Mouse (Mus musculus) intestine, embryonic 14.5 days (tissue): ENCODE measurements at regions not wholly inside any gene's neighbourhood (a gene's known extent, or its start where the extent isn't known, plus 50 kb on each side); places are given as distances from the start of the nearest gene placed in this dataset.

Experiments
- ATAC-seq: fragments of 200-750 bp; cut with Nextera tagmentation; replicated peaks from 2 replicates; pipeline ENCODE4 v1.8.0; 2017; ENCODE audit warnings: low read depth, moderate number of reproducible peaks, moderate TSS enrichment, moderate library complexity; ENCODE audit not compliant: low FRiP score, low TSS enrichment
- DNase-seq: peaks from one replicate; pipeline ENCODE4 v3.0.0-alpha.2; 2018; ENCODE audit warnings: low spot score
- H3K27ac ChIP-seq: fragments of 300-500 bp; sonication (generic); 2 replicates; pipeline ENCODE4 v1.5.1; 2014; ENCODE audit warnings: low read depth, mild to moderate bottlenecking, control low read depth
- H3K27me3 ChIP-seq: fragments of 300-500 bp; sonication (generic); replicated peaks from 2 replicates; pipeline ENCODE4 v1.6.1; 2014; ENCODE audit warnings: low read length, control low read depth; ENCODE audit not compliant: control insufficient read depth, insufficient read depth
- H3K36me3 ChIP-seq: fragments of 300-500 bp; sonication (generic); 2 replicates; pipeline ENCODE4 v1.6.1; 2014; ENCODE audit warnings: low read length, control low read depth; ENCODE audit not compliant: control insufficient read depth, insufficient read depth
- H3K4me1 ChIP-seq: fragments of 300-500 bp; sonication (generic); replicated peaks from 2 replicates; pipeline ENCODE4 v1.6.1; 2014; ENCODE audit warnings: low read length, control low read depth, mixed read lengths; ENCODE audit not compliant: control insufficient read depth, insufficient read depth
- H3K4me2 ChIP-seq: fragments of 300-500 bp; sonication (generic); 2 replicates; pipeline ENCODE4 v1.6.1; 2014; ENCODE audit warnings: low read length
- H3K4me3 ChIP-seq: fragments of 300-500 bp; sonication (generic); 2 replicates; pipeline ENCODE4 v1.5.1; 2014; ENCODE audit warnings: low read depth, low read length, control low read depth, mixed read lengths
- H3K9ac ChIP-seq: fragments of 300-500 bp; sonication (generic); 2 replicates; pipeline ENCODE4 v1.6.1; 2014; ENCODE audit warnings: mild to moderate bottlenecking, low read length
- H3K9me3 ChIP-seq: fragments of 300-500 bp; sonication (generic); 2 replicates; pipeline ENCODE4 v1.6.1; 2016; ENCODE audit warnings: low read length, control low read depth; ENCODE audit not compliant: control insufficient read depth
- whole genome bisulfite sequencing: fragments of 180-500 bp; shearing (Covaris S2); extraction: QIAGEN DNeasy Blood & Tissue Kit; methylation state at CpG from one replicate; pipeline ENCODE4 v1.1.7; 2014; 5-methylcytosine and 5-hydroxymethylcytosine counted together

DNA sequence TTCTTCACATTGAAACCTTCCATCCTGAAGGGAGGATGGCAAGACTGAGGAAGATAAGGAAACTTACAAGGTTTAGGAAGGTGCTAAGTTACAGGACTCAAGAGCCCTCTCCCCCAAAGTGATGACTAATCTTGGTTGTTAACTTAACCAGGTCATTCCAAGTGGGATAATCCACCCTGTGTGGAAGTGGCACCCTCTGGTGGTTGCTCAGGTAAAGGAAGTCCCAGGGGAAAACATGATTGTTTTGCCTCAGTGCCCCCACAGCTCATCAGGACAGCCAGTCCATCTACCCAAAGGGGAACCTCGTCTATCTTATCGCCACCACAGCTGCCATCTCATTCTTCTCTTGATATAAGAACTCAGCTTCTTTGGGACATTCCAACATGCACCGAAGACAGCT is 244.6 kb upstream of the Npvf start:
- no peaks in the 10 kb centered on the region for H3K4me1 ChIP-seq
- H3K36me3 ChIP-seq, result no peaks in the 10 kb centered on the region
- H3K27me3 ChIP-seq, result no peaks in the 10 kb centered on the region
- H3K9me3 ChIP-seq, result no peaks in the 10 kb centered on the region
- no peak overlapping the region for H3K4me2 ChIP-seq
- H3K27ac ChIP-seq, result no peak overlapping the region
- H3K9ac ChIP-seq, result no peak overlapping the region
- ATAC-seq (no peak), DNase-seq (no peak)
- H3K4me3 ChIP-seq, result no peak overlapping the region
- WGBS, result 90% methylated on average over 3 of the region's 3 CpGs

DNA sequence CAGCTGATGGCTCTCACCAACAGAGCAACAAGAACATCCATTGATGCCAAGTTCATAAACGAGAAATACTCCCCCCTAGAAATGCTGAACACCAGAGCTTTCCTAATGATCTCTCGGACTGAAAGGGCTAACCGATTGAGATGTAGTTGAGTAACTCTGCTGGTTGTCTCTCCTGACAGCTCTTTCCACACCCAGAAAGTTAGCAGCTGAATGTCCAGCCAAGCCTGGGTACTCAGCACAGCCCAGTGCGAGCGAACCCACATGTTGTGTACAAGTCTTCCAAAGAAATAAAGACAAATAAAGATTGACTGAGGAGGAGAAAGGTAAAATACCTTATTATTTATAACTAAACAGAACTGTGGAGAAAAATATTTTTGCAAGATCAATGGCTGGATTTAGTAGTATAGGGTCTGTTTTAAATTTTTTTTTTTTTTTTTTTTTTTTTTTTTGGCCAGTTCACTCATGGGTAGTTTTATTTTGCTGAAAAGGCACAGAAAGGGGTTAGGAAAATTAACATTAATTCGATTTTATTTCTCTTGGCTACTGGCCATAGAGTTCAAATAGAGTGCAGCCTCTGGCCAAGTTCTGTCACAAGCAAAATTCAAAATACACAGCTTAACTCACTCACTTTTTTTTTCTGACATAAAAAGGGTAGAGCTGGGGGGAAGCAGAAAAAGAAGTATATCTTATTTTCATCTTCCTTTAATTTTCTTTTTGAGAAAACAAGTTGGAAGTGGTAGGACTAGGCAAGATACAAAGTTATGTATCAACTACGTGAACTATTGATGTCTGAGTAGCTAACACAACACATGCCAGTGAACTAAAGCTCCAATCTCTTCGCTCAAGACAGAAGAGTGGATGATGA is 261.2 kb upstream of the Npvf start:
- no peak for ATAC-seq
- 78% methylated on average over 8 of the region's 8 CpGs for WGBS
- H3K36me3 ChIP-seq, result no peaks in the 10 kb centered on the region
- H3K9me3 ChIP-seq, result no peaks in the 10 kb centered on the region
- H3K27ac ChIP-seq, result 0 out of 2 replicates have a peak overlapping the region, but pooled peaks have one; percentile 6
- no peak overlapping the region for H3K9ac ChIP-seq
- no peak overlapping the region for H3K4me2 ChIP-seq
- no peak for DNase-seq
- no peak overlapping the region for H3K4me3 ChIP-seq
- H3K4me1 ChIP-seq, result no peaks in the 10 kb centered on the region
- no peaks in the 10 kb centered on the region for H3K27me3 ChIP-seq

DNA sequence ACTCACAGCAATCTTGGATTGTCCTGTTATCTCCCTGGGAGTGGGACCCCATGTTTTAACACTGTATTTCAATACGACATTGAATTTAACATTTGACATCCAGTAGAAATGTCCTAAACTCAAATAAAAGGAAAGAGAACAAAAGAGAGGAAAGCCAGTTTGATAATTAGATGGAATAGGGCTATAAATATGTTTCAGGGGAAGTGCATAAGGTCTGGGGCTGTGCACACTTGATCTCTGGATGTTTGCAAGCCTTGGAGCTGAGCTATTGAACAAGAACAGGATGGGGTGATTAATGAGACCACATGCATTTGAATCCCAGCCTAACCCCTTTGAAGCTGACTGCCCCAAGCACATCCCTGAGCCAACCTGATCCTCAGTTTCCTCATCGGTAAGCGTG is 264.0 kb upstream of the Npvf start:
- DNase-seq (no peak), ATAC-seq (no peak)
- 61% methylated on average over 3 of the region's 3 CpGs for WGBS
- H3K4me3 ChIP-seq, result no peak overlapping the region
- H3K9me3 ChIP-seq, result no peaks in the 10 kb centered on the region
- H3K4me2 ChIP-seq, result no peak overlapping the region
- H3K27me3 ChIP-seq, result no peaks in the 10 kb centered on the region
- no peaks in the 10 kb centered on the region for H3K4me1 ChIP-seq
- no peaks in the 10 kb centered on the region for H3K36me3 ChIP-seq
- no peak overlapping the region for H3K27ac ChIP-seq
- H3K9ac ChIP-seq, result no peak overlapping the region

DNA sequence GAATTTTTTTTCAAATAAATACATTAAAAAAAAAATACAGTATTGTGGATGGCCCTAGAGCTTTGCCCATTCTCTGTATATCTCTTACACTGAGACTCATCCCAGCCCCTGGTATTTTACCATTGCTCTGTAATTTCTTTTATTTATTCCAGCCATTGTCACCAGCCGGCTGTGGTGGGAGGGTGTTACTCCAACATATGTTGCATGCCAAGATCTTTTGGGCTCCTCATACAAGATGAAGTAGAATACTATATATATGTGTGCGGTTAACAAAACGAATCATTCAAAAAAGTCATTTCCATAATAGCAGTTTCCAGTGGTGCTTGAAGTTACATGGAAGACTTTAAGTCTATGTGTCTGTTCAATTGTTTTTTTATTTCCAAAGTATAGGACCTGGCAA is 268.0 kb upstream of the Npvf start:
- no peak for DNase-seq
- Histone ChIP-seq H3K4me1 (no peaks in the 10 kb centered on the region), H3K27ac (no peak overlapping the region), H3K36me3 (no peaks in the 10 kb centered on the region), H3K27me3 (no peaks in the 10 kb centered on the region), H3K9ac (no peak overlapping the region), H3K4me3 (no peak overlapping the region), H3K4me2 (no peak overlapping the region), H3K9me3 (no peaks in the 10 kb centered on the region)
- ATAC-seq, result no peak
- WGBS, result 90% methylated on average over 3 of the region's 3 CpGs

DNA sequence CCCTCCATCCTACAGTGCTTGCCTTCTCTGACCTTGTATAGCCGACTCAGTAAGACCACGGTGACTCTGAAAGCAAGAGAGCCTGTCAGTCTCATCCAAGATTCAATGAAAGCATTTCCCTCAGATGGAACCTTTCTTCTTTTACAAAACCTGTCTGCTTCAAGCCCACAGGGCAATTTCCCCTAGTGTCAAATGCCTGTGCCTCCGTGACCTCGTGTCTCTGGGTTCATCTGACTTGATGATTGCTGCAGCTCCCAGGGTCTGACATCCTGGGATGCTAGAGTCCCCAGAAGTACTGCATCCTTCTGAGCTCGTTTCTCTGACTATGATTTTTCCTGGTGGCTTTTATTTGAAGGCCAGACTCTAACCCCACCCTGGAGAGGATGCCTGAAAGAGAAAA is 270.3 kb upstream of the Npvf start:
- H3K9me3 ChIP-seq, result no peaks in the 10 kb centered on the region
- no peaks in the 10 kb centered on the region for H3K27me3 ChIP-seq
- 44% methylated on average over 5 of the region's 5 CpGs for WGBS
- H3K4me2 ChIP-seq, result no peak overlapping the region
- H3K4me1 ChIP-seq, result no peaks in the 10 kb centered on the region
- DNase-seq (peak; percentile 45), ATAC-seq (no peak)
- H3K4me3 ChIP-seq, result no peak overlapping the region
- no peak overlapping the region for H3K9ac ChIP-seq
- H3K27ac ChIP-seq, result no peak overlapping the region
- no peaks in the 10 kb centered on the region for H3K36me3 ChIP-seq

DNA sequence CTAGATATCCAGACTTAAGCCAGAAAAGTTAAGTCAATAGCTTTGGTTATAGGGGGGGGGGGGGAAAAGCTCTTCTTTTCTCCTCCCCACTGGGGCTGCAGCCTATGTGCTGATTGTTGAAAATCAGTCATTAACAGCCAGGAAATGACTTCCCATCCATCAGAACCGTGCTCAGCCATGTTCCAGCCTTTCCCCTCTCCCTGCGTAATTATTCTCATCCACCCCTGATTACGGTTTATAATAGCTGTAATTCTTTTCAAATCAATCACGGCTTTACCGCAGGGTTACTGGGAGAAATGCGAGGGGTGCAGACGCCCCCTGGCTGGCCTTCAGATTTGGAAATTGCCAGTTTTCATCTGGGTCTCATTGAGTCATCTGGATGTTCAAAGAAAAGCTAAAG is 270.8 kb upstream of the Npvf start:
- Histone ChIP-seq H3K9ac (no peak overlapping the region), H3K27me3 (no peaks in the 10 kb centered on the region), H3K9me3 (no peaks in the 10 kb centered on the region), H3K4me2 (no peak overlapping the region), H3K36me3 (no peaks in the 10 kb centered on the region), H3K27ac (no peak overlapping the region), H3K4me1 (no peaks in the 10 kb centered on the region), H3K4me3 (no peak overlapping the region)
- ATAC-seq (no peak), DNase-seq (no peak)
- WGBS, result 33% methylated on average over 7 of the region's 7 CpGs

DNA sequence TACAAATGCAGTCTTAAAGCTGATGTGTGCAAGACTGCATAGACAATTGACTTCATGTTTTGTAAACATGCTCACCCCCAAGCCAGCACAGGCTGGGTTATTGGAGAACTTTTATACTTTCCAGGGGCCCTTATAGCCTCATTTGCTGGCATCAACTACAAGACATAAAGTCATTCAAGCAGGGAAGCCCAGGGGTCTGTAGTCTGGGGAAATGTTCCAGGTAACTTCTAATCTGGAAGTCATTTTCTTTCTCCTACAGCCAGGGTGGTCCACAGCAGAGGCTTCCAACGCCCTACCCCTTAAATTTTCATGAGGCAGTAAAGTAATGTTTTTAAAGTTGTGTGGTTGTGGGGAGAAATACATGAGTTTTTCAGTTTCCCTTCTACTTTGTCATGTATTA is 272.1 kb upstream of the Npvf start:
- ATAC-seq, result no peak
- no peak overlapping the region for H3K4me2 ChIP-seq
- no peak overlapping the region for H3K4me3 ChIP-seq
- no peaks in the 10 kb centered on the region for H3K36me3 ChIP-seq
- H3K27me3 ChIP-seq, result no peaks in the 10 kb centered on the region
- no peaks in the 10 kb centered on the region for H3K4me1 ChIP-seq
- no peak for DNase-seq
- H3K27ac ChIP-seq, result no peak overlapping the region
- no peak overlapping the region for H3K9ac ChIP-seq
- H3K9me3 ChIP-seq, result no peaks in the 10 kb centered on the region
- 93% methylated on average over 1 of the region's 1 CpGs for WGBS

DNA sequence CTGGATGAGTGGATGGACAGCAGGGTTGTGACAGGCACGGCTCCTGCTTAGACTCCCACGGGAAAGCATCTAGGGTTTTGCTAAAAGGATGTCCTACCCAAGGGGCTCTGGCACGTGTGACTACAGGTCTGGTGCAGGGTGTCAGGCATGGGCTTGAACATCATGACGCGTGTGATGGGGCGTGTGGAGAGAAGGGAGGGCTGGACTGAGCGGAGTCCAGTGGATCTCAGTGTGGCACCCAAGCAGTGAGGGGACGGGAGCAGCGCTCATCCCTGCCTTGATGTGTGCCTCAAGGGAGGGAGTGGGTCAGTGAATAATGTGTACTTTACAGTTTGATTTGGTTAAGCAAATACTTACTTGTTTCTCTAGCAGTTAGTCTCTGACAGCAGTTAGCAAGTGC is 275.3 kb upstream of the Npvf start:
- Histone ChIP-seq H3K9ac (no peak overlapping the region), H3K4me3 (no peak overlapping the region), H3K9me3 (no peaks in the 10 kb centered on the region), H3K27ac (no peak overlapping the region), H3K4me1 (no peaks in the 10 kb centered on the region), H3K36me3 (no peaks in the 10 kb centered on the region), H3K4me2 (no peak overlapping the region), H3K27me3 (no peaks in the 10 kb centered on the region)
- DNase-seq (no peak), ATAC-seq (no peak)
- 66% methylated on average over 9 of the region's 9 CpGs for WGBS

DNA sequence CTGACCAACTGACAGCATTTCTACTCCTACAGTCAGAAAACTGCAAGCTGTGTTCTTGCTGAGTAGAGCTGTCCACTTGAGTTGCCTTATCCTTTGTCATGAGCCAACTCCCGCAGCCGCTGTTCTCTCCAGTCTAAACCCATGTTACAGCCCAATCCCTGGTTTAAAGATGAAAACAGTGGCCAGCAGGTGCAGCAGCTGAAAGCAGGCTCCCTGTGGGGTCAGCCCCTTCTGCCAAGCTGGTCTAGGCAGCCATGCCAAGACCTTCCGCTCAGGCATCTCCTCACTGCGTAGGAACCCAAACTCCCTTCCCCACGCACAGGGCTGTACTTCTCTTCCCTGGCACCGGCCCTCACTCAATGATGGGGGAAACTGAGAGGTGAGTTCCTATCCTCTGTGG is 279.3 kb upstream of the Npvf start:
- H3K27ac ChIP-seq, result no peak overlapping the region
- H3K4me2 ChIP-seq, result no peak overlapping the region
- H3K4me1 ChIP-seq, result no peaks in the 10 kb centered on the region
- DNase-seq (no peak), ATAC-seq (no peak)
- H3K36me3 ChIP-seq, result no peaks in the 10 kb centered on the region
- 89% methylated on average over 6 of the region's 6 CpGs for WGBS
- H3K9ac ChIP-seq, result no peak overlapping the region
- no peaks in the 10 kb centered on the region for H3K9me3 ChIP-seq
- no peaks in the 10 kb centered on the region for H3K27me3 ChIP-seq
- no peak overlapping the region for H3K4me3 ChIP-seq
